Mouse (Mus musculus) heart, postnatal 25 days (tissue): ENCODE measurements around the gene Med25. TPM values are rescaled to one million over a fixed set of nuclear protein-coding genes. Genes with fewer than 3 reads are reported as not detected.

Experiments
- DNase-seq: peaks from one replicate; pipeline ENCODE4 v3.0.0; 2022; ENCODE audit warnings: low spot score
- intact Hi-C: fragments of 180-260 bp; cut with DNase I; formaldehyde crosslinking; loops from one replicate; pipeline ENCODE4 v1.15.1; 2025
- total RNA-seq, 2 experiments: library from RNA; stranded (reverse); gene quantifications; 2 replicates each; pipeline ENCODE4 v1.2.3; 2021

The Med25 gene
- 10 to 100 TPM; 66.7 to 73.9 TPM for total RNA-seq

- intact Hi-C loops = no loop called here
- peak; percentile 90 for DNase-seq
Measured at GRCm38 (mm10) chr7:44892276-44892921, at the start of gene Med25. TSS of gene Med25 (minus strand) at chr7:44892712.

GRCm38 (mm10) chr7:44938680-44939079, 46.2 kb upstream of the Med25 start:
- intact Hi-C loops = no loop called here
- DNase-seq = no peak

GRCm38 (mm10) chr7:44929204-44930151, 37.0 kb upstream of the Med25 start, which contains the start of gene Ap2a1:
TSS of gene Ap2a1 (minus strand) at chr7:44929496.
- intact Hi-C loops = no loop called here

GRCm38 (mm10) chr7:44928570-44928969, 36.1 kb upstream of the Med25 start:
- intact Hi-C loops = no loop called here
- DNase-seq = no peak

More at GRCm38 (mm10) chr7:44929204-44930151, 37.0 kb upstream of the Med25 start, which contains the start of gene Ap2a1:
- peak; percentile 100 for DNase-seq

- no peak for DNase-seq
- intact Hi-C loops = loop anchor here (1.0 kb wide), 1 partner anchor 32 kb away; no protein-coding TSS in a partner anchor
Measured at GRCm38 (mm10) chr7:44925468-44925867, 33.0 kb upstream of the Med25 start.

GRCm38 (mm10) chr7:44922530-44922929, 30.0 kb upstream of the Med25 start:
- DNase-seq = no peak
- intact Hi-C loops = no loop called here

- intact Hi-C loops = no loop called here
- DNase-seq = no peak
Measured at GRCm38 (mm10) chr7:44919127-44919526, 26.6 kb upstream of the Med25 start.

GRCm38 (mm10) chr7:44918219-44918618, 25.7 kb upstream of the Med25 start:
- intact Hi-C loops = no loop called here
- DNase-seq = no peak

GRCm38 (mm10) chr7:44916881-44917280, 24.4 kb upstream of the Med25 start:
- intact Hi-C loops = no loop called here
- no peak for DNase-seq

GRCm38 (mm10) chr7:44916191-44916590, 23.7 kb upstream of the Med25 start:
- DNase-seq = no peak
- intact Hi-C loops = no loop called here

GRCm38 (mm10) chr7:44915314-44915713, 22.8 kb upstream of the Med25 start:
- intact Hi-C loops = no loop called here
- DNase-seq = no peak

- intact Hi-C loops = no loop called here
- DNase-seq = no peak
Measured at GRCm38 (mm10) chr7:44914396-44914795, 21.9 kb upstream of the Med25 start.

- DNase-seq = no peak
- intact Hi-C loops = no loop called here
Measured at GRCm38 (mm10) chr7:44908706-44909476, 16.4 kb upstream of the Med25 start.

- intact Hi-C loops = no loop called here
- no peak for DNase-seq
Measured at GRCm38 (mm10) chr7:44905430-44905829, 12.9 kb upstream of the Med25 start.

- intact Hi-C loops = no loop called here
Measured at GRCm38 (mm10) chr7:44901230-44901722, 8.8 kb upstream of the Med25 start.

GRCm38 (mm10) chr7:44900632-44901031, 8.1 kb upstream of the Med25 start:
- DNase-seq = no peak
- intact Hi-C loops = no loop called here

More at GRCm38 (mm10) chr7:44901230-44901722, 8.8 kb upstream of the Med25 start:
- no peak for DNase-seq

- intact Hi-C loops = loop anchor here (5.0 kb wide), 1 partner anchor 36 kb away; no protein-coding TSS in a partner anchor
- no peak for DNase-seq
Measured at GRCm38 (mm10) chr7:44898607-44899006, 6.1 kb upstream of the Med25 start.

- DNase-seq = no peak
- intact Hi-C loops = loop anchor here (2.0 to 5.0 kb wide), 2 partner anchors 34 to 62 kb away; no protein-coding TSS in a partner anchor
Measured at GRCm38 (mm10) chr7:44896499-44896898, 4.0 kb upstream of the Med25 start.

- peak; percentile 88 for DNase-seq
- intact Hi-C loops = loop anchor here (2.0 to 5.0 kb wide), 2 partner anchors 34 to 63 kb away; no protein-coding TSS in a partner anchor
Measured at GRCm38 (mm10) chr7:44895593-44896434, 3.3 kb upstream of the Med25 start, which contains the start of gene Fuz. TSS of gene Fuz (plus strand) at chr7:44896079.
